Mouse (Mus musculus) T-helper 17 cell (primary cell): Measurements from ENCODE around the gene Plppr1.
"Not testable (repeated sequence)": the region's sequence is repeated elsewhere in the genome, so short reads cannot be mapped to it uniquely, and the experiment has no call there.

Experiments
- in situ Hi-C, 2 experiments: fragments of 300-600 bp; cut with MboI, MseI; formaldehyde crosslinking; loops; 1 replicate in 1 of 2; 2 replicates in 1 of 2; pipeline ENCODE4 v1.15.1; 2025; ENCODE audit warnings: high pct_unique_total_duplicates in 2 of 2

Plppr1 gene

DNA sequence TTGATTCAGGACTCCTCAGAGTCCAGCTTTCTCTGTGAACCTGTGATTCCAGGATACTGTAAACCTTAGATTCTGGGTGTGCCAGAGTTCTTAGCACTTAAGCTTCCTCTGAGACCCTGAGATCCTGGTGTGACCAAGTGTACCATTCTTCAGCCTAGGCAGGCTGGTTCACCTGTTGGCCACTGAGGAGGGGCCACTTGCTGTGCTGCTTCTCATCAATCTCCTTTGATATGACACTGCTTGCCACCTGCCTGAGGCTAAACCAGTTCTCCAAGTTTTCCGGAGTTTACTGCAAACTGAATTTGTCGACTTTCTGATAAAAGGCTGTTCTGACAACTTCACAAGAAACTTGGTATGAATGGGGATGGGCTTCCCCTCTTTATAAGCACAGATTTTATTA is 298.0 kb downstream of the Plppr1 start:
- in situ Hi-C loops = no loop called here

DNA sequence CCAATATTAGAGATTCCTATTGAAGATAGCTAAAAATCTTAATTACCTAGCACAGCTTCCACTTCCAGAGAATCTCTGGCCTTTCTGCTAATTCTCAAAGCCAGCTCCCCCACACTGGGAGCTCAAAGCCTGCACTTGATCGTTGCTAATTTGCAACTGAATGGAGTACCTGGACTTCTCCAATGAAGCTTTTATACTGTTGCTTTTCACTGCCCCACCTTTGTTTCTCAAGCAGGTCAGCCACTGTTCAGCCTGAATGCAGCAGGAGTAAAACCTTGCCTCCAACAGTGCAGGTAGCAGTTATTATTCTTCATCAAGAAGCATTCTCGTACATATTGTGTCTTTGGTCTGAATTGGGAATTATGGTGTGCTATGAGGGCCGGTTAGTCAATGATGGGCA is 309.0 kb downstream of the Plppr1 start:
- in situ Hi-C loops = not testable (repeated sequence)

DNA sequence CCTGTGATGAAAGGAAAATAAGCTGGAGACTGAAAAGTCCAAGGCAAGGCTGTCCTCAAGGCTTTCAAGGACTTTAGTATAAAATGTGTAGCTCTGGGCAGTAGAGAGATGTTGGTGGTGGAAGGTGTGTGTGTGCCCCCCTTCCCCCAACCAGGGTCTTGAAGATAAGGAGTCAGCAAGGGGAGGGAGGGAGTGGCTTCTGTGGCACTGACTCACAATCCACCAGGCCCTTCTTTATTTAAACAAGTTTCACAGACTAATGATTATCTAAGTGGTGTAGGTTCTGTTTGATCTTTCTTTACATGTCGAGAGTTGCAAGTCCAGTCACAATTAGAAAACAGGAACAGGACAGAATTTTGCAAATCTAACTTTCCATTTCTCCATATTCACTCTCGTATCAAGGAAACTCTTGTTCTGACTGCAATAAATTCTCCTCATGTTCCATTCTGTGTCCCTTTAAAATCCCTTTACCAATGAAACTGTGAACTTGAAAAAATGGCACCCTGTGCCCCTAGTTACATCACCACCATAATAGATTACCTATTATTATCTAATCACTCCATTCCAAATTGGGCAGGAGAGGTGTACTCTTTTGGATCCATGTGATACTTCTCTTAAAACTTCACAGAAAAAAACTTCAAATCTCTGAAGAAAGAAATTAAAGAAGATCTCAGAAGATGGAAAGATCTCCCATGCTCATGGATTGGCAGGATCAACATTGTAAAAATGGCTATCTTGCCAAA is 324.7 kb downstream of the Plppr1 start:
- in situ Hi-C loops = not testable (repeated sequence)

DNA sequence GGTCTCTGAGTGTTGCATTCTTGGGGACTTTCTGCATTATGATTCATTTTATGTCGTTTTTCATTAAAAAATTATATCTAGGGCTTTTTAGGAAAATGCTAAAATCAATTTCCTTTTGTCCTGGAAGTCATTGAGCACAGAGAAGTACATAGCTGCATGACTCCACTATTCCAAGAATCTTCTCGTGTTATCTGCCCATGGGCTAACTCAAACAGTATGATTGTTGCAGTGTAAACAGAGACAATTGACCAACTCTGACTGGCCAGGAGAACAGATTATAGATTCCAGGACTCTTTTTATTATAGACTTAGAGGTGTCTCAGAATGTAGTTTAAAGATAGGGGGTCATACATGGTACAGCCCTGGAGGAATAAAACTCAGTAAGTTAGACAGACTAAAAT is 327.8 kb downstream of the Plppr1 start:
- in situ Hi-C loops = loop anchor here (5.0 kb wide), 1 partner anchor 65 kb away; no protein-coding TSS in a partner anchor
